Mouse (Mus musculus): ENCODE results near the gene Mrpl42.
A peak's percentile ranks its signal among the peaks of the same experiment; 100 is the strongest.

The Mrpl42 gene

DNA sequence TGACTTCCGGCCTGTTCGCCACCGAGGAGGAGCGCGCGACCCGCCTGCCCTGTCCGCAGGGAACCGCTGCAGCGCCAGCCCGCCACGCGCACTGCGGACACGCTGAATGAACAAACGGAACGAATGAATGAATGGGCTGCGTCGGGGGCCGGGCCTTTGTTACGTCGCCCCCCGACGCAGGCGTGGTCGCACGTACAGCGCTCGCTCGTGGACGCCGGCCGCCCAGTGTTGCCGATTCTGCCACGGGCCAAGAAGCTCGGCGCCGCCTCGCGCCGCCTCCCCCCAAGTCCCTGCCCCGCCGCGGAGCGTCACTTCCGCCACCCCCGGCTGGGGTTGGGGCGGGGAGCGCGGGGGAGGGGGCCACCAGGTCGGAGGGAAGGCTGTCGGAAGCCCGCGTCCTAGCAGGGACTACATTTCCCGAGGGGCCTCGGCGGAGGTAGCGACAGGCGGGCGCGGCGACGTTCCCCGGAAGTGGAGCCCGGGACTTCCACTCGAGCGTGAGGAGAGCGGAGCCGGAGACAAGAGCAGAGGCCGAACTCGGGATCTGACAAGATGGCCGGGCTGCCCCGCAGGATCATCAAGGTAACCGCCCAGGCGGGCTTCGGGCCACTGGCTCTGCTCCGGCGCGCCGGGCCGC is 13.0 kb upstream of the Mrpl42 start, which contains the start of gene Ube2n:
Ube2n (plus strand) TSS at position 490 of the 637 bp plus-strand sequence.
- peak; percentile 98 for DNase-seq

GRCm38 (mm10) chr10:95513768-95514556 is 12.2 kb upstream of the Mrpl42 start:
- DNase-seq = no peak

- no peak for DNase-seq
Observed at GRCm38 (mm10) chr10:95512635-95513034, 10.9 kb upstream of the Mrpl42 start.

DNA sequence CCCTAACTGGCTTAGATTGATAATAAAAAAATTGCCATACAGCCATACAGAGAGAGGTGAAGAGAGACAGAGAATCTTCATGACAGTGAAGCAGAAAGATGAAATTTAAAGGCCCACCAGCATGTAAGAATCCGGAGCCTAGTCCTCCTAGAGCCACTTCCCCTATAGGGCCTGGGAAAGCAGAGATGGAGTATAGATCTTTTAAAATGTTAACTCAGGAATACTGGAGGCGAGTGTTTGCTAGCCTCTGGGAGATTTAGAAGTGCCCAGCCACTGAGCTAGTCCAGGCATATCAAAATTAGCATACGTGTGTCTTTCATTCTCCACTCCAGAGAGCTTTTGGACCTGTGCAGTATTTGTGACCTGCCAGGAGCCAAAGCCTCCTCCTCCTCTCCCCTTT is 7.5 kb upstream of the Mrpl42 start:
- DNase-seq = no peak

DNA sequence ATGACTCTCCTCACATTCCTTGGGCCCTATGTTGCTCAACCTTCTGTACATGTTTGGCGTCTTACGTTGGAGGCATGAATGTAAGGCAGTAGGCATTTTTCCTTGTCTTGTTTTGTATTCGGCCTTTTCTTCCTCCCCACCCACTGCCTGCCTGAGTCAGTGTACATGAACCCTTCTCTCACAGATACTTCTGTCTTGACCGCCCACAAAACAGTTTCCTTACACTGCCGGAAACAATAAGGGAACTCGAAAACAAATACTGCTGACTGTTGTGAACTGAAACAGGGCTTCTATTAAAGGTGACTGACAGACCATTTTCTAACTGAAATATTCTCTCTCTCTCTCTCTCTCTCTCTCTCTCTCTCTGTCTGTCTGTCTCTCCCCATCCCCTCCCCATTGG is 7.1 kb upstream of the Mrpl42 start:
- DNase-seq = no peak

DNA sequence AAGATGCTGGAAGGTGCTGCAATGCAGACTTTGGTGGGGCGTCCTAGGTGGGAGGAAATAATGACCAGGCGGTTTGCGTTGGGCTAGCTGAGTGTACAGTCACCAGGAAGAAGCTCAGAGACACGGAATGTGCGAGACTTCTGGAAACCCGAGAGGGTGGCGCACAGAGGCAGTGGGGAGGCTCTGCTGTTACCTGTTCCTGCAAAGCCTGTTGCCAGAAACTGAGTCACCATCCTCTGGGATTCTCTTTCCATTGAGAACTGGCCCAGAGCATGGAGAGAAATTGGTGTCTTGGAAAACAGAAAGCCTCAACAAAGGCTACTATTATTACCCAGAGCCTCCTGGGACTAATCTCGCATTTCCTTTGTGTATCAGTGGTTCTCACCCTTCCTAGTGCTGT is 6.4 kb upstream of the Mrpl42 start:
- DNase-seq = no peak

- no peak for DNase-seq
Observed at GRCm38 (mm10) chr10:95504341-95504740, 2.6 kb upstream of the Mrpl42 start.

GRCm38 (mm10) chr10:95503443-95504235 is 1.9 kb upstream of the Mrpl42 start:
- no peak for DNase-seq

- DNase-seq = no peak
Observed at GRCm38 (mm10) chr10:95501033-95501432, 707 bp downstream of the Mrpl42 start.

DNA sequence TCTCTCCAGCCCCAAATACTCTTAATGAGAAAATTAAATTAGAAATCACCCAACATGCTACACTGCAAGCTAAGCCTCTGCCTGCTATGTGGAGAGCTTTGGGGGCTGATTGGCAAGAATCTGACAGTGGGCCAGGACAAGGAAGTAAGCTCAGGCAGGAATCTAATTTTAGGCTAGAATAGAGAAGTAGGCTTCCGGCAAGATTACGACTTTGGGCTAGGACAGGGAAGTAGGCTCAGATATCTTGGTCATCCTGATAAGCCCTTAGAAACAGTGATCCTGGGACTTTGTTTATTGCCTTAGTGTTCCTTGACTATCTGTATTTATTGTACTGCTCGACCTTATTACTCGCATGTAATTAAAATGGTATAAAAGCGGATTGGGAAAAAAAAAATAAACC is 7.5 kb downstream of the Mrpl42 start:
- no peak for DNase-seq

GRCm38 (mm10) chr10:95489653-95490052 is 12.1 kb downstream of the Mrpl42 start:
- DNase-seq = peak; percentile 45

DNA sequence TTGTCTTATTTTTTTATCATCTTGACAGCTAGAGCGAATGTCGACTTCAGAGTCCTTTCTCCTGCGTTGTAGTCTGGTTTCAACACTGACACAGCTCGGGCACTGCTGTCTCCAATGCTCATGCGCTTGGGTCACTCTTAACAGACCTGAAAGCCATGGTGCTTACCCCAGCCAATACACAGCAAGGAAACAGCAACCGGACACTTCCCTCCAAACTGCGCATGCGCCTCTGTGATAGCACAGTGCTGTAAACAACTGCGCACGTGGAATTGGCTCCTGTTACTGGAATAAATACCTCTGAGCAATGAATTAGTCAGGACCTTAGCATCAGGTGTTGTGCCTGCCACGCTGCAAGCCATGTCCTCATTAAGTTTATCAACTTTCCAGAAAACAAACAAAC is 24.2 kb downstream of the Mrpl42 start:
- DNase-seq = no peak

DNA sequence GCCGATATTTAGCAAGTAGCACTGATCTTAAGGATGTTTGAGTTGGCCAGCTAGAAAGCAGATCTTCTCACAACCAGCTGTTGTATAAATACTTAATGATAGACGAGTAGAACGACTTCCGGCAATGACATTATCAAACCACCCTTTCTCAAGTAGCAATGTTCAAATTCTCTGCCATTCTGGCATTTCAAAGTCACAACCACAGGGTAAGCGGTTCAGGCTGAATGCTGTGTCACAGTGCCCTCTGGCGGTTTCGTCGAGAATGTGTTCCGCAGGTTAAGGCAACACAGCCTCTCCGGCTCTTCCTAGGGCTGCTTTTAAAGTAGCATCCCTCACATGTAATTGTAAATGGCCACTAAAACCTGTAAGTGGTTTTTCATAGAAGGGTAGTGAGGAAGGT is 25.8 kb downstream of the Mrpl42 start:
- peak; percentile 91 for DNase-seq

- DNase-seq = no peak
Observed at GRCm38 (mm10) chr10:95471889-95472547, 29.7 kb downstream of the Mrpl42 start.

DNA sequence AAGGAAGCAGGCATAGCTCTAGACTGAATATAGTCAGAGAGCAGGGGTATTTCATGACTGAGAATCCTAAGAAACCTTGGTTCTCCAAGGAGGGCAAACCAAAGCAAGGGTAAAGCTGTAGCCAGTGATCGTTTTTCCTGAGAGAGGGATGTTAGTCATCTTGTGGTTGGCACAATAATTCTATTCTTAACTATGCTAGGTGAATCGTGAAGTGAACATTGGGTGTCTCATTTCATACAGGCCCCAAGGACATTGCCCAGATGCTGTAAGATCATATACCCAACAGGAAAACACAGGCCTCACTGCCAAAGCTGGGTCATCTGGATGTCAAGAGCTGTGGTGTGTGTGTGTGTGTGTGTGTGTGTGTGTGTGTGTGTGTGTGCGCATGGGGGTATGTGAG is 30.6 kb downstream of the Mrpl42 start:
- DNase-seq = no peak

DNA sequence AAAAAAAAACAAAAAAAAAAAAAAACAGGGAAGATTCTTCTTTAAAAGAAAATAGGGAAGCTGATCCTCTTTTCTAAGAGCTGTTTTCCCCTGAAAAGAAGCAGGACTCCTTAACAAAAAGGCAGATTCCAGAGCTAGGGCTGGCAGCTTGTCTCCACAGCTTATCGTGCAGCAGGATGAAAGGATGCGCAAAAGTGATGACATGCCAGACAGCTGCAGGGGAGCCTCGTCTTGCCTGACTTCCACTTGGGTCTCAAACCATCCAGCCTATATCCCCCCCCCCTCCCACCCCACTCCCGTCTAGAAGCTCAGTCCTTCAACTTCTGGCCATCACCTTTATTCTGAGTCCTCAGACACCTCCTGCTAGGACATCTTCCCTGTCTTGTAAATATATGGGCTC is 32.8 kb downstream of the Mrpl42 start:
- no peak for DNase-seq

GRCm38 (mm10) chr10:95465485-95465896 is 36.2 kb downstream of the Mrpl42 start:
- peak; percentile 18 for DNase-seq

DNA sequence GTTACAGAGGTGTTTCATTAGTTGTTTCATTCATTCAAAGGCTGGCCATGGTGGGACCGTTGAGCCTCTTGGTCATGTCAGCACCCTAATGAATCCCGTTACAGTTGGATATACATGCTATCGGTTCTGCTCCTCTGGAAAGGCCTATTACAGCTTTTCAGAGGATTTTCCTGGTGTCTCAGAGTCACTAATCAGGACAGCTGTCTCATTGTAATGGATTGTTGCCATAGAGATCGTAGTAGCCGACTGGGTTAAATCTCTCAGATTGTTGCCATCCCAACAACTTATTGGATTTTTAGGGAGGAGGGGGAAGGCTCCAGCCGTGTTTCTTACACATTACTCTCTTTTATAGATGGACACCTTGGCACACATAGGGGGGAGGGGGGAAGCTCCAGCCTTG is 37.2 kb downstream of the Mrpl42 start:
- DNase-seq = no peak

DNA sequence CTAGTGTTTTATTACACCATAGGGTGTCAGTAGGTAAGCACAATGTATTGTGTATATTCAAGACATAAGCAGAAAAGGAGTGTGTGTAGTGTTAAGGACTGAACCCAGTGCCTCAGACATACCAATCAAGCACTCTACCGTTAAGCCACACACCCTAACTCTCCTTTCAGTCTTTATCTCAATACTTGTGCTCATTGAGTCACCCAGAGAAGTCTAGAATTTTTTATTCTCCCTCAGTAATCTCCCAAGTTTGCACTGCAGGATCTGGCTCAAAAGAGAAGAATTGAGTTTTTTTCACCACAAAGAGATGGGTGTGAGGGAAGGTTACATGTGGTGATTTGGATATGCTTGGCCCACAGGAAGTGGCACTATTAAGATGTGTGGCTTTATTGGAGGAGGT is 39.5 kb downstream of the Mrpl42 start:
- no peak for DNase-seq

- DNase-seq = no peak
Observed at GRCm38 (mm10) chr10:95461053-95461553, 40.6 kb downstream of the Mrpl42 start.

DNA sequence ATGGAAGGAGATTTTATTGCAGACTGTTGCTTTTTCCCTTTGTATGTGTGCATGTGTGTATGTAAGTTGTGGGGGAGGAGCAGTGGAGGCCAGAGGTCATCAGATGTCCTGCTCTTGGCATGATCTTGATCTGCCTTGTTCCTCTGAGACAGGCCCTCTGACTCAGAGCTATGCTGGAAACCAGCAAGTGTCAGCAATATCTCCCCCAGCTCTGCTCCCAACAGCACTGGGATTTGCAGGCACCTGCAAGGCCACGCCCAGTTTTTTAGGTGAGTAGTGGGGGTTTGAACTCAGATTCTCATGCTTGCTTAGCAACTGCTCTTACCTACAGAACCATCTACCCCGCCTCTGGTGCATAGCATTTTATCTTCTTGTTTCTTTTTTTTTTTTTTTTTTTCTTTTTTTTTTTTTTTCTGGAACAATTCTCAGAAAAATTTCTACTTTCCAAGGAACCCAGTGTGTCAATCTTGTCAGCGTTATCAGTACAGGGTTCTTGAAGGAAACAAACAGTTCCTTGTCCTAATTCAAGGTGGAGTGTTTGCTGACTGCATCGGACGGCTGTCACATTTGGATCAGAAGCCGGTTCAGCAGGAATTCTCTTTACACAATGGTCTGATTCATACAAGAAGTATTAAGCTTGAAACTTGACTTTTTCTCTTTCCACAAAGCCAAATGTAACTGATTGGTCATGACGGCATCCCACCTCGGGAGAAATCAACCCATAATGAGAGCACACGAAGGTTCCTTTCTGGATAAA is 43.5 kb downstream of the Mrpl42 start:
- DNase-seq = peak; percentile 21

DNA sequence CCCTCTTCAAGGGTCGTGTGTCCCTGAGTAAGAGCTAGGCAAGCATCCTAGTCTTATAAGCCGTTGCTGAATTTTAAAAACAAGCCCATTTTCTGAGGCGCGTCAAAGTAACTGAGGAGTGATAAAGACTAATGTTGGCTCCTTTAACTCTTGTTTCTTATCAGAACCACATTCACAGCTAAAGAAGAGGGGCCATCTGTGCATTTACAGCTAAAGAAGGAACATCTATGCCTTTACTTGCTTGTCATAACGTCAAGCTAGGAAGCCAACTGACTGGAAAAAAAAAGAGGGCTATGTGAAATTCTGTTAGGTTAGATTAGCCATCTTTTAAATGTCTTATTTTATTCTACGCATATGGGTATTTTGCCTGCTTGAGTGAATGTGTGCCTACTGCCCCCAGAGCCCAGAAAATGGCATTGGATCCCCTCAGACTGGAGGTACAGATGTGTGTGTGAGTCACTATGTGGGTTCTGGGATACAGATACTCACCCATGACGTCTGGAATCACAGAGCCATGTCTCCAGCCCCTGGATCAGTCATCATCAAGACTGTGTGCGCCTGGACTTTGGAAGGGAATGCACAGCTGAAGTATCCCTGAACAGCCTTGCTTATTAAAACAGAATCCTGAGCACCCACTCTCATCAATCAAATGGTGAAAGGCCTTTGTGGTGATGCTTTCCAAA is 44.2 kb downstream of the Mrpl42 start:
- no peak for DNase-seq
